Mouse (Mus musculus): ENCODE results near the gene Pspc1. TPM values are rescaled to one million over a fixed set of nuclear protein-coding genes. Genes with fewer than 3 reads are reported as not detected.
"Not testable (repeated sequence)": the region's sequence is repeated elsewhere in the genome, so short reads cannot be mapped to it uniquely, and the experiment has no call there.

The Pspc1 gene
- 10 to 100 TPM; 89.8 to 92.5 TPM for total RNA-seq (2021)

- intact Hi-C loops (cut with DNase I): no loop called here
- DNase-seq: peak; percentile 98
Measured at GRCm38 (mm10) chr14:56778200-56778932, at the start of gene Pspc1. TSS of gene Pspc1 (minus strand) at chr14:56778316.

- intact Hi-C loops (cut with DNase I): no loop called here
- DNase-seq: no peak
Measured at GRCm38 (mm10) chr14:56824562-56824961, 46.4 kb upstream of the Pspc1 start.

GRCm38 (mm10) chr14:56817616-56818015 lies 39.5 kb upstream of the Pspc1 start:
- no peak for DNase-seq
- intact Hi-C loops (cut with DNase I): no loop called here

- intact Hi-C loops (cut with DNase I): no loop called here
- no peak for DNase-seq
Measured at GRCm38 (mm10) chr14:56817131-56817530, 39.0 kb upstream of the Pspc1 start.

GRCm38 (mm10) chr14:56816541-56816940 lies 38.4 kb upstream of the Pspc1 start:
- intact Hi-C loops (cut with DNase I): no loop called here
- no peak for DNase-seq

- intact Hi-C loops (cut with DNase I): no loop called here
Measured at GRCm38 (mm10) chr14:56812520-56813036, 34.5 kb upstream of the Pspc1 start.

GRCm38 (mm10) chr14:56811701-56812339 lies 33.7 kb upstream of the Pspc1 start, which contains the start of gene Zmym5:
TSS of gene Zmym5 (minus strand) at chr14:56811716.
- peak; percentile 92 for DNase-seq
- intact Hi-C loops (cut with DNase I): not testable (repeated sequence)

More at GRCm38 (mm10) chr14:56812520-56813036, 34.5 kb upstream of the Pspc1 start:
- peak; percentile 80 for DNase-seq

GRCm38 (mm10) chr14:56810781-56811690 lies 32.9 kb upstream of the Pspc1 start:
- intact Hi-C loops (cut with DNase I): not testable (repeated sequence)
- DNase-seq: peak; percentile 35

GRCm38 (mm10) chr14:56793243-56793642 lies 15.1 kb upstream of the Pspc1 start:
- intact Hi-C loops (cut with DNase I): loop anchor here (10.0 kb wide), 2 partner anchors 98 to 418 kb away; no protein-coding TSS in a partner anchor
- DNase-seq: peak; percentile 49

- no peak for DNase-seq
- intact Hi-C loops (cut with DNase I): no loop called here
Measured at GRCm38 (mm10) chr14:56784575-56784974, 6.5 kb upstream of the Pspc1 start.

- intact Hi-C loops (cut with DNase I): no loop called here
- no peak for DNase-seq
Measured at GRCm38 (mm10) chr14:56778933-56779300, 801 bp upstream of the Pspc1 start.

- DNase-seq: peak; percentile 64
- intact Hi-C loops (cut with DNase I): no loop called here
Measured at GRCm38 (mm10) chr14:56777360-56778136, 568 bp downstream of the Pspc1 start.

- DNase-seq: no peak
- intact Hi-C loops (cut with DNase I): no loop called here
Measured at GRCm38 (mm10) chr14:56776571-56777238, 1.4 kb downstream of the Pspc1 start.

GRCm38 (mm10) chr14:56775416-56775815 lies 2.7 kb downstream of the Pspc1 start:
- intact Hi-C loops (cut with DNase I): no loop called here
- DNase-seq: no peak

- DNase-seq; intact Hi-C loops (cut with DNase I): not testable (repeated sequence)
Measured at GRCm38 (mm10) chr14:56766438-56766837, 11.7 kb downstream of the Pspc1 start.

- intact Hi-C loops (cut with DNase I); DNase-seq: not testable (repeated sequence)
Measured at GRCm38 (mm10) chr14:56765117-56765516, 13.0 kb downstream of the Pspc1 start.

- intact Hi-C loops (cut with DNase I): no loop called here
- no peak for DNase-seq
Measured at GRCm38 (mm10) chr14:56751282-56751681, 26.8 kb downstream of the Pspc1 start.

- DNase-seq: no peak
- intact Hi-C loops (cut with DNase I): no loop called here
Measured at GRCm38 (mm10) chr14:56740175-56740574, 37.9 kb downstream of the Pspc1 start.

- DNase-seq: no peak
- intact Hi-C loops (cut with DNase I): no loop called here
Measured at GRCm38 (mm10) chr14:56726493-56726892, 51.6 kb downstream of the Pspc1 start.
